Mouse (Mus musculus): ENCODE measurements around the gene Cox7a2l.

DNA sequence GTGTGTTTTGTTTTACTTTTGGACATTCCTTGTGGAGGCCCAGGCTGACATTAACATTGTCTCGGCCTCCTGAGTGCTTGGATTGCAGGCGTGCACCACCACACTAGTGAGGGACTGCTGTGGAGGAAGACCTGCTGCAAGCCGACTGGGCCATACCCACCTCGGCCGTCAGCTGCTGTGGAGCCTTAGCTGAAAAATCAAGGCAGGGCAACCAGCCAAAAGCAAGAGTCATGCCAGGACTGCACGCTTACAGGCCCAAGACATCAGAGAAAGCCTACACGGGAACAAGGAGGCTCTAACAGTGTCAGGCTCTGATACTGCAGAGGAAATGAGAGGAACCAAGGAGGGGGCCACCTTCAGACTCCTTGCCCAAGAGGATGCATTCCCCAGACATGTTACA, 35.6 kb downstream of the Cox7a2l start:
- no peak for TF ChIP-seq CTCF (IDR thresholded peaks at IDR 0.05; ENCODE audit: low read depth)
- TF ChIP-seq EP300 (IDR thresholded peaks at IDR 0.05; ENCODE audit: low read depth), result no peak

Measured in liver, embryonic 14.5 days (tissue).